Mouse (Mus musculus) forebrain, embryonic 13.5 days (tissue): Measurements from ENCODE around the gene Fbxw24. TPM values are rescaled to one million over a fixed set of nuclear protein-coding genes. Genes with fewer than 3 reads are reported as not detected.
"Not testable (repeated sequence)": the region's sequence is repeated elsewhere in the genome, so short reads cannot be mapped to it uniquely, and the experiment has no call there.

Experiments used
- ATAC-seq: fragments of 200-750 bp; cut with Nextera tagmentation; 2 replicates; pipeline ENCODE4 v1.8.0; 2017
- H3K27ac ChIP-seq: fragments of 300-500 bp; sonication (generic); 2 replicates; pipeline ENCODE4 v1.5.1; 2015; ENCODE audit warnings: inconsistent platforms, mild to moderate bottlenecking, moderate library complexity
- H3K27me3 ChIP-seq: fragments of 300-500 bp; sonication (generic); 2 replicates; pipeline ENCODE4 v1.6.1; 2015; ENCODE audit warnings: mild to moderate bottlenecking, inconsistent platforms
- H3K36me3 ChIP-seq: fragments of 300-500 bp; sonication (generic); 2 replicates; pipeline ENCODE4 v1.6.1; 2015; ENCODE audit warnings: mild to moderate bottlenecking, inconsistent platforms; ENCODE audit not compliant: poor library complexity, severe bottlenecking
- H3K4me1 ChIP-seq: fragments of 300-500 bp; sonication (generic); 2 replicates; pipeline ENCODE4 v1.6.1; 2015; ENCODE audit warnings: inconsistent platforms
- H3K4me2 ChIP-seq: fragments of 300-500 bp; sonication (generic); 2 replicates; pipeline ENCODE4 v1.6.1; 2015; ENCODE audit warnings: inconsistent platforms, mild to moderate bottlenecking, moderate library complexity
- H3K4me3 ChIP-seq: fragments of 300-500 bp; sonication (generic); 2 replicates; pipeline ENCODE4 v1.5.1; 2015; ENCODE audit warnings: mild to moderate bottlenecking, inconsistent platforms
- H3K9ac ChIP-seq: fragments of 300-500 bp; sonication (generic); 2 replicates; pipeline ENCODE4 v1.6.1; 2015; ENCODE audit warnings: mild to moderate bottlenecking, inconsistent platforms
- H3K9me3 ChIP-seq: fragments of 300-500 bp; sonication (generic); replicated peaks from 2 replicates; pipeline ENCODE4 v1.6.1; 2016; ENCODE audit warnings: inconsistent platforms
- WGBS: fragments of 180-500 bp; shearing (Covaris S2); methylation state at CpG from one replicate; pipeline ENCODE4 v1.1.7; 2015; 5-methylcytosine and 5-hydroxymethylcytosine counted together
- polyA plus RNA-seq: library from polyadenylated mRNA; unstranded; fragments of >200 nt; fragmentation: Nextera tagmentation; extraction: Ambion mirVana; gene quantifications from 2 replicates; pipeline ENCODE4 v1.2.1, GENCODE M21; 2015

Fbxw24 gene
- not detected in 2 replicates for polyA plus RNA-seq

DNA sequence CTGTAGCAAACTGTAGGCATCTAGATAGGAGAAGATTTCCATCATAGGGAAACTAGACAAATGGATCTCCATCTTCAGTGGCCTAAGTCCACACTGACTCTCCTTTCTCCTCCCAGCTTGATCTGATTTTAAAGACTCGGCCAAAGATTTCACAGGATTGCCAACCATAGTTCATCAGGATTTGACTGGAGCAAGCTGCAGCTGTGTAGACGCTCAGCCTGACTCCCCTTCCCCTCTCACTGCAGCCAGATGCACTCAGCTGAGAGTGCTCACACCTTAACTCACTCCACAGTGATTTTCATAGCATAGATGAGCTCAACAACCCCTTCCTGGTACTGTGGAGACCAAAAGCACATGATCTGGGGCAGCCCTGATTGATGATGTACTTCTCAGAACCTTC lies at the start of gene Fbxw24:
Gene Fbxw24, minus strand, starts transcription at position 101 of the 400 bp plus-strand sequence.
- not testable (repeated sequence) for H3K9me3 ChIP-seq, H3K9ac ChIP-seq, ATAC-seq, H3K4me3 ChIP-seq, H3K27me3 ChIP-seq, H3K27ac ChIP-seq, H3K4me1 ChIP-seq, H3K4me2 ChIP-seq, H3K36me3 ChIP-seq
- 87% methylated on average over 2 of the region's 2 CpGs for WGBS

DNA sequence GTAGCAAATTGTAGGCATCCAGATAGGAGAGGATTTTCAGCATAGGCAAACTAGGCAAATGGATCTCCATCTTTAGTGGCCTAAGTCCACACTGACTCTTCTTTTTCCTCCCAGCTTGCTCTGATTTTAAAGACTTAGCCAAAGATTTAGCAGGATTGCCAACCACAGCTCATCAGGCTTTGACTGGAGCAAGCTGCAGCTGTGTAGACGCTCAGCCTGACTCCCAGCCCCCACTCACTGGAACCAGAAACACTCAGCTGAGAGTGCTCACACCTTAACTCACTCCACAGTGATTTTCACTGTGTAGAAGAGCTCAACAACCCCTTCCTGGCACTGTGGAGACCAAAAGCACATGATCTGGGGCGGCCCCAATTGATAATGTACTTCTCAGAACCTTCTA lies 38.7 kb upstream of the Fbxw24 start, which contains the start of gene Fbxw25:
Gene Fbxw25, minus strand, starts transcription at position 101 of the 400 bp plus-strand sequence.
- H3K36me3 ChIP-seq, H3K4me1 ChIP-seq, ATAC-seq, H3K9me3 ChIP-seq, H3K4me3 ChIP-seq, H3K27ac ChIP-seq, H3K27me3 ChIP-seq, H3K4me2 ChIP-seq, H3K9ac ChIP-seq: not testable (repeated sequence)
- 68% methylated on average over 2 of the region's 2 CpGs for whole genome bisulfite sequencing

DNA sequence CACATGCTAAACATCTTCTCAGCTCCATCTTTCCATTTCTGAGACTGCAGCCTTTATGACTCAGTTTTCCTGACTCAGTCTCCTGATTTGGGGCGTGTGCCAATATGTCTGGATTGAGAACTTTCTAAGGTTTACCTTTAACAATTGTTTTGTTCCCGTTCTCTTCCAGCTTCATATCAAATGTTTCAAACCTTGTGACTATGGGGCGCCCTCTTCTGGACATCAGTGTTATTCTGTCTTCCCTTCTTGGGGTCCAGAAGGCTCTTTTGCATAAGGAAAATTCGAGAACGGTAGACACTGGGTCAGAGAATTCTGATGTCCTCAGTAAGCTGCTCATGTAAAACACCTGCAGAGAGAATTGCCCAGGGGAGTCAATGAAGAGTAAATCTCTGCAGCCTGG lies 19.0 kb downstream of the Fbxw24 start:
- 42% methylated on average over 5 of the region's 5 CpGs for WGBS
- H3K9me3 ChIP-seq, H3K9ac ChIP-seq, H3K4me1 ChIP-seq, H3K4me2 ChIP-seq, H3K27me3 ChIP-seq, H3K27ac ChIP-seq, H3K4me3 ChIP-seq, ATAC-seq, H3K36me3 ChIP-seq: not testable (repeated sequence)

DNA sequence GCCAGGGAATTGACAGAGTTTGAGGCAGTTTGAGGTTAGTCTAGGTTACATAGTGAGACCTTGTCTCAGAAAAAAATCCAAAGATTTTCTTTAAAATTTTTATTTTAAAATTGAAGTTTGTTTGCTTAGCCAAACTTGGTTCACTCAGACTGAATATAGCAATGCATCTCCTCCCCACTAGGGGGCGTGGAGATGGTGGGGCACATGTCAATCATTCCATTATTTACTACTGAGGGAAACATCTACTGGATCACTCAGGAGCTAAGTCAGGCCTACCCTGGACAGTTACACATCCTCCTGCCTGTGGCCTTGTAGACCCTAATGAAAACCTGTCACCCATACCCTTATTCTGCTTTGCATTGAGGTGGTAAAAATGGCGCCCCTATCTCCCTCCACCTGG lies 23.7 kb downstream of the Fbxw24 start:
- not testable (repeated sequence) for H3K9me3 ChIP-seq, H3K27ac ChIP-seq, H3K4me3 ChIP-seq, H3K4me1 ChIP-seq, ATAC-seq, H3K4me2 ChIP-seq, H3K9ac ChIP-seq, H3K27me3 ChIP-seq, H3K36me3 ChIP-seq
- WGBS: 56% methylated on average over 2 of the region's 2 CpGs

DNA sequence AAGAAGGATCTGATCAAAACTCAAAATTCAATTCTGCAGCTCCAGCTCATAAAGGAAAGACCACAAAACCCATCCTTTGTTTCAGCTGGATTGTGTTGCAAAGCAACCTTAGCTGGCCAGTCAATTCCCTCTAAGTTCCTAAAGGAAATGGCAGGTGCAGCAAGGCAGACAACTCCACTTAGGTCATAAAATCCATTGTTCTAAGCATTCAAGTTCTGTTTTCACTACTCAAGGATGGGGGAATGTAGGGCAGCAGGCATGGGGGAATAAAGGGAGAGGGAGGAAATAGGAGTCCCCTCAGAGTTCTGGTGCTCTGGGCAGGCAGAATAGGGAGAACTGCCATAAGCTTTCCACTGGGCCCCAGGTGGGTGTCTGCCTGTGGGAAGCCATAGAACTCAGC lies 28.6 kb downstream of the Fbxw24 start:
- no peak overlapping the region for H3K27ac ChIP-seq
- H3K27me3 ChIP-seq: no peaks in the 10 kb centered on the region
- no peaks in the 10 kb centered on the region for H3K9me3 ChIP-seq
- no peaks in the 10 kb centered on the region for H3K36me3 ChIP-seq
- H3K9ac ChIP-seq: no peak overlapping the region
- no peaks in the 10 kb centered on the region for H3K4me1 ChIP-seq
- ATAC-seq: no peak
- no peak overlapping the region for H3K4me3 ChIP-seq
- H3K4me2 ChIP-seq: no peak overlapping the region

DNA sequence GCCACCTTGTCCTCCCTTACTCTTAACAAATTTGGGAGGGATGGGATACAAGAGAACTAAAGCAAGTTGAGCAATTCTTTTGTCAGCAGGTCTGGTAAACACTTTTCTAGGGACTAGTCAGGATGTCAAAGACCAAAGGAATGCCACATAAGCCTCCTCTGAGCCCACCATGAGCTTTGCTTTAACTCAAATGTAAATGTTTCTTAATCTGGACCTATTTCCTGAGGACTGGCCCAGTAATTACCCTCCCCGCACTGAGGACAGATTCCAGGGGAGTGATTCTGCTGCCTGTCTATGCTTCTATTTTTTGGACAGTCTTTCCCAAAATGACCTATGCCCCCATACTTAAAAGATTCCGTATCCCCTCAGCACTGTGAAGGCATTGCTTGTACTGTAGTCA lies 31.0 kb downstream of the Fbxw24 start:
- no peak overlapping the region for H3K4me3 ChIP-seq
- WGBS: 72% methylated on average over 2 of the region's 2 CpGs
- no peaks in the 10 kb centered on the region for H3K27me3 ChIP-seq
- no peak overlapping the region for H3K27ac ChIP-seq
- no peak overlapping the region for H3K4me2 ChIP-seq
- no peaks in the 10 kb centered on the region for H3K9me3 ChIP-seq
- no peak overlapping the region for H3K9ac ChIP-seq
- H3K4me1 ChIP-seq: no peaks in the 10 kb centered on the region
- no peaks in the 10 kb centered on the region for H3K36me3 ChIP-seq
- ATAC-seq: no peak

DNA sequence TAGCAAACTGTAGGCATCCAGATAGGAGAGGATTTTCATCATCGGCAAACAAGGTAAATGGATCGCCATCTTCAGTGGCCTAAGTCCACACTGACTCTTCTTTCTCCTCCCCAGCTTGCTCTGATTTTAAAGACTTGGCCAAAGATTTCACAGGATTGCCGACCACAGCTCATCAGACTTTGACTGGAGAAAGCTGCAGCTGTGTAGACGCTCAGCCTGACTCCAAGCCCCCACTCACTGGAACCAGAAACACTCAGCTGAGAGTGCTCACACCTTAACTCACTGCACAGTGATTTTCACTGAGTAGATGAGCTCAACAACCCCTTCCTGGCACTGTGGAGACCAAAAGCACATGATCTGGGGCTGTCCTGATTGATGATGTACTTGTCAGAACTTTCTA lies 57.7 kb downstream of the Fbxw24 start, which contains the start of gene Fbxw15:
Gene Fbxw15, minus strand, starts transcription at position 101 of the 400 bp plus-strand sequence.
- H3K36me3 ChIP-seq, H3K9me3 ChIP-seq, ATAC-seq, H3K9ac ChIP-seq, H3K27me3 ChIP-seq, H3K4me3 ChIP-seq, H3K27ac ChIP-seq, H3K4me2 ChIP-seq, H3K4me1 ChIP-seq: not testable (repeated sequence)
- 87% methylated on average over 4 of the region's 4 CpGs for WGBS

DNA sequence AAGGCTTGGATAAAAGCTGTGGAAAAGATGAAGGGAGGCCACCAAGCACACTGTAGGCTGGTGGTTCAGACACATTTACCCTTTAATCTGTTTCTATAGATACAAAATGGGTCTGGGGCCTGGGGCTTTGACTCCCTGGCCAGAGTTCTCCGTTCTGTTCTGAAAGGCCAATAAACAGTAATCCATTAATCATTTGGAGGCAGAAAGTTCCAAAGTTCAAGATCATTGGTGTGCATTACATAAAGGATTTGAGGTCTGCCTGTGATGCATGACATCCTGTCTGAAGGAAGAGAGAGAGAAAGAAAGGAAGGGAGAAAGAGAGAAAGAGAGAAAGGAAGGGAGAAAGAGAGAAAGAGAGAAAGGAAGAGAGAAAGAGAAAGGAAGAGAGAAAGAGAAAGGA lies 60.3 kb downstream of the Fbxw24 start:
- no peaks in the 10 kb centered on the region for H3K9me3 ChIP-seq
- H3K4me1 ChIP-seq: no peaks in the 10 kb centered on the region
- no peak overlapping the region for H3K27ac ChIP-seq
- H3K4me2 ChIP-seq: no peak overlapping the region
- H3K4me3 ChIP-seq: no peak overlapping the region
- no peaks in the 10 kb centered on the region for H3K27me3 ChIP-seq
- H3K9ac ChIP-seq: no peak overlapping the region
- WGBS: 73% methylated on average over 1 of the region's 1 CpGs
- ATAC-seq: no peak
- H3K36me3 ChIP-seq: no peaks in the 10 kb centered on the region

DNA sequence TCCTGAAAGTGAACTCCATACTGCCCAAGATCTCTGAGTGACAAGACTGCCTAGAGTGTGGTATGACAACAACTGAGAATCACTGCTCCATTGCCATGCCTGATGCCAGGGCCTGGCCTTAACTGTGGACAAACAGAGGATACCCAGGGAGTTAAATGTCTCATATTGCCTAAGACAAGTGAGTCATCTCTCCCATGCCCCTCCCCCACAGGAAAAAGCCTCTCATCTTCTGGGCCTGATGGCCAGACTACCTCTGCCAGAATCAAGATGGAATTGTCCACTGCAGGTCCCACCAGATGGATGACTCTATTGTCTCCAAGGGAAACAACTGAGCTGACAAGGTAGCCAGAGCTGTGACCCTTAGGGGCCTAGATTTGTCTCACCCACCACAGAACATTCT lies 63.8 kb downstream of the Fbxw24 start:
- not testable (repeated sequence) for H3K27me3 ChIP-seq, H3K9me3 ChIP-seq, H3K4me1 ChIP-seq, H3K4me3 ChIP-seq, H3K4me2 ChIP-seq, H3K36me3 ChIP-seq, H3K27ac ChIP-seq, H3K9ac ChIP-seq, ATAC-seq

DNA sequence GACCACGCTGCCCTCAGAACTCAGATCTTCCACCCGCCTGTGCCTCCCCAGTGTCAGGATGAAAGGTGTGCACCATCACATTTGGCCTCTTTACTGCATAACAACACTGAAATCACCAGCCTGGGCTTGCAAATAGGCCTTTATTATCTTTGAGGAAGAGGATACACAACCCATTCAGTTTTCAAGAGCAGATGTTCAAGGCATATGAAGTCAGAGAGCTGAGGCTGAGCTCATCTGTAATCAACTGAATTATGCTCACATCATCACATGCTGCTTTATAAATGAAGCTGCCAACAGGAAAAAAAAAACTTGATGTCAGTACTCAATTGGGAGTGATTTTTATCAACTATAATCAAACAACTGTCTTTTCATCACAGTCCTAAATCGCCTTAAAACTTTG lies 73.4 kb downstream of the Fbxw24 start:
- Histone ChIP-seq H3K4me2 (no peak overlapping the region), H3K9ac (no peak overlapping the region), H3K9me3 (0 out of 2 replicates have a peak, but pooled peaks cover 5% of the 10 kb centered on the region), H3K27ac (no peak overlapping the region), H3K4me3 (no peak overlapping the region), H3K27me3 (no peaks in the 10 kb centered on the region), H3K36me3 (no peaks in the 10 kb centered on the region), H3K4me1 (no peaks in the 10 kb centered on the region)
- no peak for ATAC-seq
- WGBS: 80% methylated on average over 3 of the region's 3 CpGs

Other genes starting within 250 kb of the Fbxw24 start
- gene Fbxw22, start 221.8 kb downstream of the Fbxw24 start, polyA plus RNA-seq: not detected in 2 replicates
- gene Fbxw16, start 176.9 kb downstream of the Fbxw24 start, polyA plus RNA-seq: not detected in 2 replicates
- gene Fbxw19, start 130.2 kb downstream of the Fbxw24 start, polyA plus RNA-seq: not detected in 2 replicates
- gene Fbxw15, start 57.8 kb downstream of the Fbxw24 start, polyA plus RNA-seq: not detected in 2 replicates
- gene Fbxw25, start 38.6 kb upstream of the Fbxw24 start, polyA plus RNA-seq: not detected in 2 replicates
- gene Fbxw18, start 76.6 kb upstream of the Fbxw24 start, polyA plus RNA-seq: not detected in 2 replicates
- gene Fbxw26, start 120.0 kb upstream of the Fbxw24 start, polyA plus RNA-seq: not detected in 2 replicates
- gene Fbxw27, start 164.6 kb upstream of the Fbxw24 start, polyA plus RNA-seq: not detected in 2 replicates
- gene Spink8, start 186.2 kb upstream of the Fbxw24 start, polyA plus RNA-seq: not detected in 2 replicates
- 76.4 and 80.2 TPM in 2 replicates for gene Nme6, start 206.7 kb upstream of the Fbxw24 start, polyA plus RNA-seq
- gene Camp, start 223.6 kb upstream of the Fbxw24 start, polyA plus RNA-seq: 0.33 and 0.45 TPM in 2 replicates
- gene Cdc25a, start 249.5 kb upstream of the Fbxw24 start, polyA plus RNA-seq: 26.1 and 28.5 TPM in 2 replicates